Mouse (Mus musculus) lung, adult 2 months (tissue): ENCODE results near the gene Atf7.

Experiments
- CTCF ChIP-seq: fragments of 200-500 bp; IDR thresholded peaks from 2 replicates; pipeline ENCODE4 v1.5.1; 2011; ENCODE audit warnings: mild to moderate bottlenecking, low read length, control low read depth; ENCODE audit not compliant: insufficient read depth
- POLR2A ChIP-seq: fragments of 200-500 bp; IDR thresholded peaks from 2 replicates; pipeline ENCODE4 v1.6.1; 2011; ENCODE audit warnings: low read depth, mild to moderate bottlenecking, control low read depth, low read length, borderline replicate concordance; ENCODE audit errors: extremely low read depth

DNA sequence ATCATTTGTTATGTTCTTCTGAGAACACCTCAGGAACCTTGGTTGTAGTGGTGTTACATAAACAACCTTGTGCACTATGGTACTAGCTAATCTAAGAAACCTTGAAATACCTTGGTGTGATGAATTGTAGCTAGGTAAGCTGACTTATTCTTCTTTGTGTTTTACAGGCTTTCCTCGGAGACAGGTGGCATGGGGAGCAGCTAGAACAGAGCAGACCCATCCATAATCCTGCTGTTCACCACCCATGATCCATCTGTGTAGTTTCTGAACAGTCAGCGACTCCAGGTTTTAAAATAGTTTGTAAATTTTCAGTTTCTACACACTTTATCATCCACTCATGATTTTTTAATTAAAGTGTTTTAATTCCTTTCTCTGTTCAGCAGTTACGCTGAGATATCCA is 126.9 kb downstream of the Atf7 start:
- no peak for TF ChIP-seq CTCF
- TF ChIP-seq POLR2A, result no peak
